Mouse (Mus musculus) CD8-positive naive resting alpha-beta T cell, adult 57 days (primary cell): ENCODE measurements around the gene Bhmt. TPM values are rescaled to one million over a fixed set of nuclear protein-coding genes. Genes with fewer than 3 reads are reported as not detected.

Experiments
- total RNA-seq: library from RNA; stranded (reverse); gene quantifications from one replicate; pipeline ENCODE4 v1.2.4, GENCODE M21; 2023

Gene Bhmt
- 0.64 TPM for total RNA-seq

GRCm38 (mm10) chr13:93637282-93638245 lies at the start of gene Bhmt:
Bhmt (minus strand) TSS chr13:93637961.

GRCm38 (mm10) chr13:93674131-93674561 lies 36.4 kb upstream of the Bhmt start, which contains the start of the genes Bhmt2 and Dmgdh:
Bhmt2 (minus strand) TSS chr13:93674302.
Dmgdh (plus strand) TSS chr13:93674433.

Other genes with a start within 250 kb of the Bhmt start
- 94.9 TPM for gene Jmy, start 138.2 kb downstream of the Bhmt start, total RNA-seq
- not detected for gene Bhmt2, start 36.3 kb upstream of the Bhmt start, total RNA-seq
- gene Dmgdh, start 36.5 kb upstream of the Bhmt start, total RNA-seq = not detected
- 8.2 TPM for gene Arsb, start 133.7 kb upstream of the Bhmt start, total RNA-seq